Mouse (Mus musculus): Measurements from ENCODE around the gene Kxd1.

- TF ChIP-seq CTCF (IDR thresholded peaks at IDR 0.05; ENCODE audit: low read depth) (no peak), EP300 (optimal IDR thresholded peaks at IDR 0.05) (no peak)
These were observed 32.0 kb downstream of the Kxd1 start for GRCm38 (mm10) chr8:70495771-70496062.
